Mouse (Mus musculus): ENCODE data around the gene Lrp11. TPM values are rescaled to one million over a fixed set of nuclear protein-coding genes. Genes with fewer than 3 reads are reported as not detected.

The Lrp11 gene
- total RNA-seq, 1 experiment from 2014 or later: 1.6 TPM

GRCm38 (mm10) chr10:7619821-7620241 is 30.2 kb downstream of the Lrp11 start:
- no peak for ATAC-seq (ENCODE audit: extremely low read depth, insufficient number of reproducible peaks, low FRiP score, poor library complexity, severe bottlenecking)

DNA sequence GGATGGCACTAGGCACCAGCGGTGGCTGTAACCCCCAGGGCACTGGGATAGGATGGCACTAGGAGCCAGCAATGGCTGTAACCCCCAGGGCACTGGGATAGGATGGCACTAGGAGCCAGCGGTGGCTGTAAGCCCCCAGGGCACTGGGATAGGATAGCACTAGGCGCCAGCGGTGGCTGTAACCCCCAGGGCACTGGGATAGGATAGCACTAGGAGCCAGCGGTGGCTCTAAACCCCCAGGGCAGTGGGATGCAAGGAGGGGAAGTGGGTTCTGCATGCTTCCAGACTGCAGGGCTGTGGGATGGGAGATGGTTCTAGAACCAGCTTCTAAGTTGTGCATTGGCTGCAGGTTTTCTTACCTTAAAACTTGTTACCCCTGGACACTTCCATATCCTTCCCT is 31.1 kb downstream of the Lrp11 start:
- ATAC-seq (ENCODE audit: extremely low read depth, insufficient number of reproducible peaks, low FRiP score, poor library complexity, severe bottlenecking): 0 out of 2 replicates have a peak, but pooled peaks have one; percentile 6

DNA sequence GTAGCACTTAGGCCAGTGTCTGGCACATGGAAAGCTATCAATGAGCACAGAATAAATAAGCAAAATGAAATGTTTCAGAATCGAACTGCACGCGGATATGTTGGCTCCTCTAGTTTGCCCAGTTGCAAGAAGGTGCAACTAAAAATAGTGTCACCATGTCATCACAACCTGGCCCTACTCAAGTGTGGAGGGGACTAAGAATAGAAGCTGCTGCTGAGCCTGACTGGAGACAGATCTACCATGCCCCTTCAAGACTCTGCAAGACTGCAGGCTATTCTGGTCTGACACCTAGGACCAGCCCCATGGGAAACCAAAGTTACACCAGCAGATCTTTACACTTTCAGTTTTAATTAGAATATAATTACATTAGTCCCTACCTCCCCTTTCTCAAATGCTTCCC is 32.8 kb downstream of the Lrp11 start:
- no peak for ATAC-seq (ENCODE audit: extremely low read depth, insufficient number of reproducible peaks, low FRiP score, poor library complexity, severe bottlenecking)

DNA sequence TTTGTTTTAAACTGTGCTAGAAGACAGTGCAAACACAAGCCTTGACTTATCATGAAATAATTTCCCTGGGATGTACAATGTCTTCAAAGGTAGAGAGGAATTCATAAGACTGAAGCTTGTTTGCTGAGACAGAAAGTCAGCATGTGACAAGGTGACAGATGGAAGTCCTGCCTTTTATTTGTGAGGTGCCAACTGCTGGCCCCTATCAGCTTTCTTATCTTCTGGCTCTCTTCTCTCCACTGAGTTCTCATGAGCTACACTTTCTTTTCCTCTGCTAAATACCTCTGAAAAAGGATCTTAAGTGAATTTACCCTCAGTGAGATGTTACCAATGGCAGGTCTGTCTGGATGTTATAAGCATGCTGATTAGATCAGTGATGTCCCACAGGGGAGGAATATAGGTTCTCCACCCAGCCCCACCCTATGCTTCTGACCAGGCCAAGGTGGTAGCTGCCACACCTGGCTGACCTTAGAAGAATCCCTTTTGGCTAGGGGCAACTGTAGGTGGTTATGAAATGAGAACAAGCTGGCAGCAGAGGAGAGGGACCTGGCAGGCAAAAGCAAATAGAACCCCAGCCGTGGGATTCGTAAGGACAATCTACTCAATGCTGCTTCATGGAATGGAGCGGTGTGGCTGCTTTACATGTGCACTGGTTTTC is 34.4 kb downstream of the Lrp11 start:
- no peak for ATAC-seq (ENCODE audit: extremely low read depth, insufficient number of reproducible peaks, low FRiP score, poor library complexity, severe bottlenecking)

DNA sequence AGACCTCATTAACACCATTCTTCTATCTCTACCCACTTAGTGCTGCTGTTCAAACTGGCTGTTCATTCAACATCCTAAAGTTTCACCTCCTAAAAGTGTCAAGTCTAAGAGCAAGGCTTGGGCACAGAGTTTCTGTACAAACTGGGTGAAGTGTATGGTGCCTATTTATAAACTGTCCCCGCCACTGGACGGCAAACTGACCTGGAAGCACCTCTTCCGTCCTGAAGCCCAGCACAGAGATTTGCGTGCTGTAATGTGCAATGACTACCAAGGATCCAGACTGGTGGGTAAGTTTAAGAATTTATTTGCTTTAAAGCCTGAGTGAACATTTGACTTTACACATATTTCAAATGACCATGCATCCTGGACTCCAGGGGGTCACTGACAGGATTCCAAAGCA is 39.5 kb downstream of the Lrp11 start:
- ATAC-seq (ENCODE audit: extremely low read depth, insufficient number of reproducible peaks, low FRiP score, poor library complexity, severe bottlenecking): no peak

GRCm38 (mm10) chr10:7630286-7630685 is 40.7 kb downstream of the Lrp11 start:
- ATAC-seq (ENCODE audit: extremely low read depth, insufficient number of reproducible peaks, low FRiP score, poor library complexity, severe bottlenecking): no peak

DNA sequence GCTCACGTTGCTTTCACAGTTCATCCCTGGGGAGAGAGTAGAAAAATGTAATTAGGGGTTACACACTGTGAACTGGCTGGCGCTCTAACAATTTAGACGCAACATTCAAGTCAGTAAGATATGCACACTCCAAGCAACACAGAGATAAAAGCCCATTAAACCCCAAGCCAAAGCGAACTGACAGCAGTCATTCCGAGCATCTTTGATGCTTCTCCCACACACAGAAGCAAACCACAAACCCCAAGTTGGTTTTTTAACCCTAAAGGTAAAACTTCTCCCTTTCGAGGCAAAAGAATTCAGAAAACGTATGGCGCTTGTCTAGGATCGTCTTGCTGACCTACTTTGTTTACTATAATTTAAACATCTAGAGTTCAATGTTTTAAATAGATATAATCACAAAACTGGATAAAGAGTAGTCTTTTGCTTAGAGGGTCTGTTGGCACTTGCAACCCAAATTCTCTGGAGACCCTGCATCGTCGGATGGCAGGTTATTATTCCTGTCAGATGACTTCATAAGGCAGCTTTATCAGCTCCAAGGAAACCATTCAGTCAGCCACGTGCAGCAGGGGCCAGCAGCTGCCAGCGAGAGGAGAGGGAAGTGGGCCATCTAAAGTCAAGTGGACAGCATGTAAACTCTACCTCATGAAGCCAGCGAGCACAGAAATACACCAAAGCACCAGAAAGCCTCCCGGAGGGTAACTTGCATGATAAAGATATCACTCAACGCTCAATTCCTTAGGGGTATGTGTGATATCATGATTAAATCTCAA is 41.5 kb downstream of the Lrp11 start:
- no peak for ATAC-seq (ENCODE audit: extremely low read depth, insufficient number of reproducible peaks, low FRiP score, poor library complexity, severe bottlenecking)

DNA sequence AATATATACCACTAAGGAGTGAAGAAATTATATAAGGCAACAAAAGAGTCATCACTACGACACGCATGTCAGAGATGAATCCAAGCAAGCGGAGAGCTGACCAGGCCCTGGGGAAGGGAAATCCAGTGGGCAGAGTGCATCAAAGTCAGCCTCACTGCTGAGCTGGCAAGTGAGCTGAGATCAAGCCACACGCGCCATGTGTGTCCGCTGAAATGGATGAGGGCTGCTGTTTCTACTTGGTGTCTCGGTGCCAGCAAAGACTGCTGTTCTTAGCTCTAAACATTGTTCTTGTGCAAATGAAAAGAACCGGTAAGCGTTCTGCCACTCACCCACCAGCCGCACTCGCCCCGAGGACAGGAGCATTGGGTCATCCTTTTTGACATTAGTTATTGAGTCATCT is 50.8 kb downstream of the Lrp11 start:
- no peak for ATAC-seq (ENCODE audit: extremely low read depth, insufficient number of reproducible peaks, low FRiP score, poor library complexity, severe bottlenecking)

DNA sequence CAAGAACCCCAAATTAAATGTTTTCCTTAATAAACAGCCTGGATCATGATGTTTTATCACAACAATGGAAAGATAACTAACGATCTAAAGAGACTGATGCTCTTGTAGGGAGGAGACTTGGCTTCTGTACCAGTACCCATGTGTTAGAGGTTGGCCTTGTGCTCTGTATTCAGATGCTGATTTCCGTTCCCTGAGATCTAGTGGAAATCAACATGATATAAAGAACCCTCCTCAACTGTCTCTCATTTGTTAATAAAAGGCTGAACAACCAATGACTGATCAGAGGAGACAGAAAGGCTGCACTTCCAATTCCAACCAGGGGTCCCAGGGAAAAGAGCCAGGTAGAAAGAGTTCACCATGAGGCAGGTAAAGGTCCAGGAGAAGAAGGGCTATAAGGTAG is 56.3 kb downstream of the Lrp11 start:
- no peak for ATAC-seq (ENCODE audit: extremely low read depth, insufficient number of reproducible peaks, low FRiP score, poor library complexity, severe bottlenecking)

GRCm38 (mm10) chr10:7649059-7649458 is 59.5 kb downstream of the Lrp11 start:
- ATAC-seq (ENCODE audit: extremely low read depth, insufficient number of reproducible peaks, low FRiP score, poor library complexity, severe bottlenecking): no peak

DNA sequence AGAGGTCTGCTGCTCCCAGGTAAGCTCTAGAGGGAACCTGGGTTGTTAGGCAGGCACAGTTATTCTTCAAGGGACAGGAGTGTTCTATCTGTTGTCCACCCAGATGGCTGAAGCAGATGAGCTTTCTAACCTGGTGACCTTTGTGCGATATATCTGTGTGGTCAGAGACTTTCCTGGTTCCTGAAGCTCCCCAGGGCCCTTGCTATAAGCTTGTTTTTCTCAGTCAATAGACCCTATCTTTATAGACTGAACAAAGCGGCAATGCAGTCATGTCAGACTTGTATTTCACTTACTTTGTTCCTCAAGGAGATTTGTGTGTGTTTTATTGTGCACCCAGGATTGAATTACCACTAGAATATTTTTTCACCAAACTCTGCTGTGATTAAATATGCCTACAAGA is 61.5 kb downstream of the Lrp11 start:
- ATAC-seq (ENCODE audit: extremely low read depth, insufficient number of reproducible peaks, low FRiP score, poor library complexity, severe bottlenecking): no peak

GRCm38 (mm10) chr10:7662471-7663141 is 73.0 kb downstream of the Lrp11 start:
- peak; percentile 60 for ATAC-seq (ENCODE audit: extremely low read depth, insufficient number of reproducible peaks, low FRiP score, poor library complexity, severe bottlenecking)

DNA sequence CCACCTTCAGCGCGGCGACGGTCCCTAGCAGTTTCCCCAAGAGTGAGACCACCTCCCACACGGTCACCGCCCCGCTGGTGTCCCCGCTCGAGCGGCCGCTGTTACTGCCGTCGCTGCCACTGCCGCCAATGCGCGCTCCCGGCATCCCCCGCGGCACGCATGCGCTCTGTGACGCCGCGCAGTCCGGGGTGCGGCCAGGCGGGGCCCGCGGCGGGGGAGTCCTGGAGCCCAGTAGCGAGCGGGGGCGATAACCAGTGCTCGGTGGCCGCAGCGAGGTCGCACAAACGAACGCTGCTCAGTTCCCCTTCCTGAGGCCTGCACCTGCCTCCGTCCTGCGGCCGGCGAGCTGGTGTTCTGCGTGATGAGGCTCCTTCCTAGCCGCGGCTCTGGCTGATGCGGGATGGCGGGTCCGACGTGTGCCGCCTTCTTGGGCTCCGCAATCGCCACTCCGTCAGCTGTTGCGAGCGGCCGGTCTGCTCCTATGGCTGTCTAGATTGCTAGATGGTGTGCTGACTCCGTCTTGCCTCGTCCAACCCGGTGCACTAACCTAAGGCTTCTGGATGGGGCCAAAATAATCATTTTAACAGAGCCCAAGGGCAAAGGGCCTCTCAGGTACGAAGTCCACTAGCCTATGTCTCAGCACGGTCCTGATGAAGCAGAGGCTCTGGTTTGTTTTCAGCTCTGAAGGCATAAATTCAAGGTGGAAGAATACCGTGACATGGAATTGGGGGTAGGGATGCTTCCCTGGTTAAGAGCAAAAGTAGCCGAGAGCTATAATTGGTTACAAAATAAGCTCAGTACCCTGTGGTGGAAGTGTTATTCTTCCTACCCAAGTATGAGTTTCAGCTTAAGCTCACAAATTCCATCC is 73.8 kb downstream of the Lrp11 start:
- peak; percentile 51 for ATAC-seq (ENCODE audit: extremely low read depth, insufficient number of reproducible peaks, low FRiP score, poor library complexity, severe bottlenecking)

DNA sequence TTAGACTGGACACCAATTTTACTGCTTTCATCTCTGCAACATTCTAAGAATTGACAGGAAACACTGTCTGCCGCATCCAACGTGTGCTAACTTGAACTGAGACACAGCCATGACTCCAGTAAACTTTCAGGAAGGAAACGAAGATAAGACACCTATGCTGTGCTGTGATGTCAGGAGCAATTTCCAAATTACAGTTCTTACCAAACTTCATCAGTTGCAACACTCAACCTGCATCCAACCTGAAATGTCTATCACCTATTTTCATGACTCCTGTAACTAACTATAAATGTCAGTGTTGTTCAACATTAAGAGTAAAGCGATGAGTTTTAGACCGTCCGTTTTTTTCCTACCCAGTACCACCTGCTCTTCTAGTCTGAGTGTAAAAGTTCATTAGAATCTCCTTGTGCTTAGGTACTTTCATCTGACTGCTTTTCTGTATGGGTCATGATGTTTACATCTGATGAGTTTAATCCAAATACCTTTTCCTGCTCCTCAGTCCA is 74.5 kb downstream of the Lrp11 start:
- ATAC-seq (ENCODE audit: extremely low read depth, insufficient number of reproducible peaks, low FRiP score, poor library complexity, severe bottlenecking): no peak

DNA sequence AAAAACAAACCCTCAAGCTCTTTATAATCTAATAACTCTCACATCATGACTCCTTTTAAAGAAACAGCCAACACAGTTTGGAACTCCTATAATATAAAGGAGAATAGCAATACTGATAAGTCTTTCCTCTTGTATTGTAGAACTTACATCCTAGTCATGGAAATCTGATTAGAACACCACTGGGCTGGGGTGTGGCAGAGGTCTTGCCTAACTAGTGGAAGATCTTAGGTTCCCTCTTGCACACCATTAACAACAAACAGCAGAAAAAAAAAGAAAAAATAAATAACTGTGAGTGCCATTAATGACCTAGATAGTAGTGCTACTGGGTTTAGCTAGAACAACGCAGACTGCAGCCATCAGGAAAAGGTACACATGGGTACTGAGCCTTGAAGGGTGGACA is 75.3 kb downstream of the Lrp11 start:
- ATAC-seq (ENCODE audit: extremely low read depth, insufficient number of reproducible peaks, low FRiP score, poor library complexity, severe bottlenecking): no peak

- peak; percentile 87 for ATAC-seq (ENCODE audit: extremely low read depth, insufficient number of reproducible peaks, low FRiP score, poor library complexity, severe bottlenecking)
These were observed 77.8 kb downstream of the Lrp11 start, which contains the start of gene Nup43 for GRCm38 (mm10) chr10:7667342-7667802. Gene Nup43, plus strand, starts transcription at chr10:7667503.

DNA sequence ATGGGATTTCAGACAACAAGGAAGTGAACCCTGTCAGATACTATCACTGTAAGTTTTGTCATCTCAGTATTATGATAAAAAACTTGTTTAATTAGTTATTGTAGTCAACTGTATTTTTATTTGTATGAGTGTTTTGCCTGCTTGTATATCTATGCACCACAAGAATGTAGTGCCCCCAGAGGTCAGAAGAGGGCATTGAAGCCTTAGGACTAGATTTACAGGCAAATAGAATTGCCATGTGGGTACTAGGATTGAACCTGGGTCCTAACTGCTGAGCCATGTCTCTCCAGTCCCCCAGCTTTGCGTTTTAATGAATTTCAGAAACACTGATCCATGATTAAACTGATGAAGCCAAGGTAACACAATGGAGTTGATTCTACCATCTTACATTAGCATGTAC is 84.1 kb downstream of the Lrp11 start:
- peak; percentile 90 for ATAC-seq (ENCODE audit: extremely low read depth, insufficient number of reproducible peaks, low FRiP score, poor library complexity, severe bottlenecking)

All from neutrophil, adult 5-6 weeks (primary cell).